Mouse (Mus musculus): ENCODE data around the gene Nr2f1. TPM values are rescaled to one million over a fixed set of nuclear protein-coding genes. Genes with fewer than 3 reads are reported as not detected.
A peak's percentile ranks its signal among the peaks of the same experiment; 100 is the strongest.

Nr2f1 gene
- polyA plus RNA-seq, 1 experiment from 2014 or later: 48.6 TPM

- peaks cover 14% of the 10 kb centered on the region for H3K27me3 ChIP-seq (ENCODE audit: control insufficient read depth, insufficient read depth, low read length)
- H3K4me3 ChIP-seq (ENCODE audit: low read depth, low read length): no peak overlapping the region
- H3K4me2 ChIP-seq (ENCODE audit: low read depth, low read length): no peak overlapping the region
- H3K36me3 ChIP-seq (ENCODE audit: control insufficient read depth, insufficient read depth, low read length): no peaks in the 10 kb centered on the region
- peaks cover 5% of the 10 kb centered on the region; the same call in 1 of the 2 replicates for H3K4me1 ChIP-seq (ENCODE audit: control insufficient read depth, insufficient read depth, low read length)
- ATAC-seq (ENCODE audit: low read depth): no peak
- H3K9me3 ChIP-seq (ENCODE audit: control insufficient read depth, low read length): no peaks in the 10 kb centered on the region
- no peak overlapping the region for H3K27ac ChIP-seq (ENCODE audit: low read depth, low read length)
- 0% methylated on average over 1 of the region's 1 CpGs for WGBS
- no peak overlapping the region for H3K9ac ChIP-seq (replicated peaks; ENCODE audit: low read depth, low read length)
Measured at GRCm38 (mm10) chr13:78178021-78178420, 21.5 kb downstream of the Nr2f1 start.

- Histone ChIP-seq H3K4me3 (ENCODE audit: low read depth, low read length) (no peak overlapping the region), H3K27ac (ENCODE audit: low read depth, low read length) (no peak overlapping the region), H3K27me3 (ENCODE audit: control insufficient read depth, insufficient read depth, low read length) (peaks cover 19% of the 10 kb centered on the region), H3K9ac (replicated peaks; ENCODE audit: low read depth, low read length) (no peak overlapping the region), H3K4me2 (ENCODE audit: low read depth, low read length) (no peak overlapping the region), H3K9me3 (ENCODE audit: control insufficient read depth, low read length) (no peaks in the 10 kb centered on the region), H3K36me3 (ENCODE audit: control insufficient read depth, insufficient read depth, low read length) (no peaks in the 10 kb centered on the region), H3K4me1 (ENCODE audit: control insufficient read depth, insufficient read depth, low read length) (peaks cover 5% of the 10 kb centered on the region; the same call in 1 of the 2 replicates)
- 13% methylated on average over 5 of the region's 5 CpGs for WGBS
- no peak for ATAC-seq (ENCODE audit: low read depth)
Measured at GRCm38 (mm10) chr13:78177381-78177950, 22.1 kb downstream of the Nr2f1 start.

- 0 out of 2 replicates have a peak, but pooled peaks cover 3% of the 10 kb centered on the region for H3K4me1 ChIP-seq (ENCODE audit: control insufficient read depth, insufficient read depth, low read length)
- H3K4me3 ChIP-seq (ENCODE audit: low read depth, low read length): no peak overlapping the region
- H3K27me3 ChIP-seq (ENCODE audit: control insufficient read depth, insufficient read depth, low read length): peaks cover 24% of the 10 kb centered on the region
- 6% methylated on average over 8 of the region's 8 CpGs for WGBS
- H3K36me3 ChIP-seq (ENCODE audit: control insufficient read depth, insufficient read depth, low read length): no peaks in the 10 kb centered on the region
- no peak overlapping the region for H3K9ac ChIP-seq (replicated peaks; ENCODE audit: low read depth, low read length)
- peak; percentile 28; the same call in 1 of the 2 replicates for ATAC-seq (ENCODE audit: low read depth)
- H3K4me2 ChIP-seq (ENCODE audit: low read depth, low read length): no peak overlapping the region
- H3K27ac ChIP-seq (ENCODE audit: low read depth, low read length): no peak overlapping the region
- no peaks in the 10 kb centered on the region for H3K9me3 ChIP-seq (ENCODE audit: control insufficient read depth, low read length)
Measured at GRCm38 (mm10) chr13:78175821-78176380, 23.7 kb downstream of the Nr2f1 start.

GRCm38 (mm10) chr13:78174891-78175290 is 24.7 kb downstream of the Nr2f1 start:
- no peak overlapping the region for H3K4me2 ChIP-seq (ENCODE audit: low read depth, low read length)
- peaks cover 26% of the 10 kb centered on the region for H3K27me3 ChIP-seq (ENCODE audit: control insufficient read depth, insufficient read depth, low read length)
- H3K27ac ChIP-seq (ENCODE audit: low read depth, low read length): no peak overlapping the region
- no peak overlapping the region for H3K4me3 ChIP-seq (ENCODE audit: low read depth, low read length)
- ATAC-seq (ENCODE audit: low read depth): no peak
- no peak overlapping the region for H3K9ac ChIP-seq (replicated peaks; ENCODE audit: low read depth, low read length)
- 0 out of 2 replicates have a peak, but pooled peaks cover 3% of the 10 kb centered on the region for H3K4me1 ChIP-seq (ENCODE audit: control insufficient read depth, insufficient read depth, low read length)
- WGBS: 59% methylated on average over 1 of the region's 1 CpGs
- H3K36me3 ChIP-seq (ENCODE audit: control insufficient read depth, insufficient read depth, low read length): no peaks in the 10 kb centered on the region
- H3K9me3 ChIP-seq (ENCODE audit: control insufficient read depth, low read length): no peaks in the 10 kb centered on the region

GRCm38 (mm10) chr13:78174191-78174590 is 25.4 kb downstream of the Nr2f1 start:
- H3K4me3 ChIP-seq (ENCODE audit: low read depth, low read length): no peak overlapping the region
- no peaks in the 10 kb centered on the region for H3K36me3 ChIP-seq (ENCODE audit: control insufficient read depth, insufficient read depth, low read length)
- no peak overlapping the region for H3K4me2 ChIP-seq (ENCODE audit: low read depth, low read length)
- H3K27ac ChIP-seq (ENCODE audit: low read depth, low read length): no peak overlapping the region
- H3K4me1 ChIP-seq (ENCODE audit: control insufficient read depth, insufficient read depth, low read length): no peaks in the 10 kb centered on the region
- no peak for ATAC-seq (ENCODE audit: low read depth)
- H3K27me3 ChIP-seq (ENCODE audit: control insufficient read depth, insufficient read depth, low read length): peaks cover 32% of the 10 kb centered on the region
- H3K9me3 ChIP-seq (ENCODE audit: control insufficient read depth, low read length): no peaks in the 10 kb centered on the region
- H3K9ac ChIP-seq (replicated peaks; ENCODE audit: low read depth, low read length): no peak overlapping the region
- 27% methylated on average over 3 of the region's 3 CpGs for WGBS

GRCm38 (mm10) chr13:78172861-78173260 is 26.7 kb downstream of the Nr2f1 start:
- WGBS: 23% methylated on average over 3 of the region's 3 CpGs
- Histone ChIP-seq H3K4me1 (ENCODE audit: control insufficient read depth, insufficient read depth, low read length) (no peaks in the 10 kb centered on the region), H3K27me3 (ENCODE audit: control insufficient read depth, insufficient read depth, low read length) (peaks cover 32% of the 10 kb centered on the region), H3K36me3 (ENCODE audit: control insufficient read depth, insufficient read depth, low read length) (no peaks in the 10 kb centered on the region), H3K4me2 (ENCODE audit: low read depth, low read length) (no peak overlapping the region), H3K4me3 (ENCODE audit: low read depth, low read length) (no peak overlapping the region), H3K9me3 (ENCODE audit: control insufficient read depth, low read length) (no peaks in the 10 kb centered on the region), H3K27ac (ENCODE audit: low read depth, low read length) (no peak overlapping the region), H3K9ac (replicated peaks; ENCODE audit: low read depth, low read length) (no peak overlapping the region)
- no peak for ATAC-seq (ENCODE audit: low read depth)

GRCm38 (mm10) chr13:78171984-78172636 is 27.4 kb downstream of the Nr2f1 start:
- peaks cover 32% of the 10 kb centered on the region for H3K27me3 ChIP-seq (ENCODE audit: control insufficient read depth, insufficient read depth, low read length)
- H3K4me2 ChIP-seq (ENCODE audit: low read depth, low read length): peak overlapping the region; percentile 30; the same call in 1 of the 2 replicates
- 4% methylated on average over 17 of the region's 17 CpGs for whole genome bisulfite sequencing
- ATAC-seq (ENCODE audit: low read depth): no peak
- no peaks in the 10 kb centered on the region for H3K36me3 ChIP-seq (ENCODE audit: control insufficient read depth, insufficient read depth, low read length)
- H3K27ac ChIP-seq (ENCODE audit: low read depth, low read length): no peak overlapping the region
- no peak overlapping the region for H3K9ac ChIP-seq (replicated peaks; ENCODE audit: low read depth, low read length)
- H3K4me3 ChIP-seq (ENCODE audit: low read depth, low read length): no peak overlapping the region
- H3K4me1 ChIP-seq (ENCODE audit: control insufficient read depth, insufficient read depth, low read length): no peaks in the 10 kb centered on the region
- no peaks in the 10 kb centered on the region for H3K9me3 ChIP-seq (ENCODE audit: control insufficient read depth, low read length)

- peaks cover 29% of the 10 kb centered on the region for H3K27me3 ChIP-seq (ENCODE audit: control insufficient read depth, insufficient read depth, low read length)
- ATAC-seq (ENCODE audit: low read depth): peak; percentile 60; the same call in 1 of the 2 replicates
Measured at GRCm38 (mm10) chr13:78171320-78171719, 28.2 kb downstream of the Nr2f1 start.

GRCm38 (mm10) chr13:78168166-78168565 is 31.4 kb downstream of the Nr2f1 start:
- H3K27ac ChIP-seq (ENCODE audit: low read depth, low read length): no peak overlapping the region
- ATAC-seq (ENCODE audit: low read depth): no peak
- no peaks in the 10 kb centered on the region for H3K9me3 ChIP-seq (ENCODE audit: control insufficient read depth, low read length)
- no peak overlapping the region for H3K9ac ChIP-seq (replicated peaks; ENCODE audit: low read depth, low read length)
- H3K36me3 ChIP-seq (ENCODE audit: control insufficient read depth, insufficient read depth, low read length): no peaks in the 10 kb centered on the region
- H3K4me1 ChIP-seq (ENCODE audit: control insufficient read depth, insufficient read depth, low read length): peaks cover 7% of the 10 kb centered on the region; the same call in 1 of the 2 replicates
- no peak overlapping the region for H3K4me2 ChIP-seq (ENCODE audit: low read depth, low read length)
- H3K27me3 ChIP-seq (ENCODE audit: control insufficient read depth, insufficient read depth, low read length): peaks cover 19% of the 10 kb centered on the region; the same call in 1 of the 2 replicates
- WGBS: 25% methylated on average over 4 of the region's 4 CpGs
- H3K4me3 ChIP-seq (ENCODE audit: low read depth, low read length): no peak overlapping the region

More at GRCm38 (mm10) chr13:78171320-78171719, 28.2 kb downstream of the Nr2f1 start:
- H3K4me1 ChIP-seq (ENCODE audit: control insufficient read depth, insufficient read depth, low read length): no peaks in the 10 kb centered on the region
- no peak overlapping the region for H3K27ac ChIP-seq (ENCODE audit: low read depth, low read length)
- no peaks in the 10 kb centered on the region for H3K36me3 ChIP-seq (ENCODE audit: control insufficient read depth, insufficient read depth, low read length)
- H3K9ac ChIP-seq (replicated peaks; ENCODE audit: low read depth, low read length): no peak overlapping the region
- H3K9me3 ChIP-seq (ENCODE audit: control insufficient read depth, low read length): no peaks in the 10 kb centered on the region
- H3K4me2 ChIP-seq (ENCODE audit: low read depth, low read length): no peak overlapping the region
- 5% methylated on average over 15 of the region's 15 CpGs for WGBS
- no peak overlapping the region for H3K4me3 ChIP-seq (ENCODE audit: low read depth, low read length)

Data from neural tube, embryonic 14.5 days (tissue).